Mouse (Mus musculus) frontal cortex, postnatal 10 days (tissue): ENCODE data around the gene Aurka.

Experiments
- DNase-seq, 2 experiments: peaks; one replicate each; pipeline ENCODE4 v3.0.0; 2022; ENCODE audit warnings: low spot score in 2 of 2, mixed read lengths in 1 of 2

The Aurka gene

GRCm38 (mm10) chr2:172381341-172381740 is 11.0 kb upstream of the Aurka start:
- DNase-seq: no peak

GRCm38 (mm10) chr2:172380513-172380912 is 10.2 kb upstream of the Aurka start:
- no peak for DNase-seq

GRCm38 (mm10) chr2:172378332-172378731 is 8.0 kb upstream of the Aurka start:
- no peak for DNase-seq

GRCm38 (mm10) chr2:172376999-172377515 is 6.7 kb upstream of the Aurka start:
- DNase-seq: no peak

GRCm38 (mm10) chr2:172376551-172376950 is 6.2 kb upstream of the Aurka start:
- DNase-seq: no peak

- DNase-seq: no peak
Observed at GRCm38 (mm10) chr2:172371258-172371657, 923 bp upstream of the Aurka start.

- no peak for DNase-seq
Observed at GRCm38 (mm10) chr2:172363176-172363575, 7.2 kb downstream of the Aurka start.

GRCm38 (mm10) chr2:172355833-172356232 is 14.5 kb downstream of the Aurka start:
- no peak for DNase-seq

GRCm38 (mm10) chr2:172354761-172355160 is 15.6 kb downstream of the Aurka start:
- no peak for DNase-seq

GRCm38 (mm10) chr2:172353218-172353617 is 17.1 kb downstream of the Aurka start:
- no peak for DNase-seq

- DNase-seq: no peak
Observed at GRCm38 (mm10) chr2:172350773-172351172, 19.6 kb downstream of the Aurka start.

GRCm38 (mm10) chr2:172349776-172350175 is 20.6 kb downstream of the Aurka start:
- DNase-seq: no peak

GRCm38 (mm10) chr2:172348297-172348950 is 21.9 kb downstream of the Aurka start:
- DNase-seq: no peak

- DNase-seq: no peak
Observed at GRCm38 (mm10) chr2:172346933-172347611, 23.3 kb downstream of the Aurka start.

- no peak for DNase-seq
Observed at GRCm38 (mm10) chr2:172346034-172346929, 24.1 kb downstream of the Aurka start.

- peak; percentile 92 to 93 for DNase-seq
Observed at GRCm38 (mm10) chr2:172345258-172345738, 25.0 kb downstream of the Aurka start, which contains the start of gene Fam210b. Fam210b (plus strand) TSS chr2:172345565.

GRCm38 (mm10) chr2:172344669-172345068 is 25.7 kb downstream of the Aurka start:
- no peak for DNase-seq

GRCm38 (mm10) chr2:172343751-172344150 is 26.6 kb downstream of the Aurka start:
- DNase-seq: no peak

- DNase-seq: no peak
Observed at GRCm38 (mm10) chr2:172341606-172342005, 28.7 kb downstream of the Aurka start.

GRCm38 (mm10) chr2:172340936-172341335 is 29.4 kb downstream of the Aurka start:
- no peak for DNase-seq

- no peak for DNase-seq
Observed at GRCm38 (mm10) chr2:172338206-172338942, 32.0 kb downstream of the Aurka start.
